12 mouse cellular contexts compared by ENCODE assay signal in the genomic region with DNA sequence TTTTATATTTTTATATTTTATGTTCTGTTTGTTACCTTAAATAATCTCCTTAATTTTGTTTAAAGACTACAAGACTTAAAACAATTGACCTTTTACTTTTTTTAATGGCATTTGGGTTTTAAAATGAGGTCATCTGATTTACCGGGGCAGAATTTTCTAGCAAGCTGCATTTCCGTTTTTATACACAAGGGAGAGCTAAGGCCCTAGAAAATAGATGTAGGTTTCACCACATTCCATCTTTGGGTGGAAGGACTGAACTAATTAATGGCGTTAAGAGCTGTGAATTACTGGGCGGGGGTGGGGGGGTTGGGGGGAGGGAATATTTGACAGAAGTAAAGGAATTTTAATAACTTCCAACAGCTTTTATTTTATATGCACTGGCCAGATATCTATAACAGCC.
DNase-seq lines count a peak whose midpoint lies in the region; ATAC-seq and TF ChIP-seq lines count a peak whose summit lies in the region.
"Had no signal": no experiment of that assay in that cellular context is flagged by ENCODE, and none has a peak within 500 bp of the region (broad histone marks: within the 10 kb centered on the region; RNA-seq: fewer than 3 reads in every experiment).

No protein-coding gene starts in this region.

- peaks cover 13% of the 10 kb centered on the region for H3K4me1 ChIP-seq in lung, embryonic 16.5 days (replicated peaks; ENCODE audit: control insufficient read depth, insufficient read depth, low read length)
- peaks cover 40% of the 10 kb centered on the region for H3K4me1 ChIP-seq in limb, embryonic 10.5 days
- peaks cover 9% of the 10 kb centered on the region for H3K4me1 ChIP-seq in thymus, adult 2 months (replicated peaks; ENCODE audit: control insufficient read depth, insufficient read depth, low read length)

- H3K36me3 ChIP-seq in lung, embryonic 16.5 days (ENCODE audit: control insufficient read depth, insufficient read depth, low read length) = no peaks in the 10 kb centered on the region
- no peaks in the 10 kb centered on the region for H3K36me3 ChIP-seq in limb, embryonic 10.5 days
- H3K36me3 ChIP-seq in thymus, adult 2 months (ENCODE audit: control insufficient read depth, insufficient read depth, low read length) = no peaks in the 10 kb centered on the region
- H3K36me3 ChIP-seq: limb, embryonic 15.5 days had no signal

- no peaks in the 10 kb centered on the region for H3K27me3 ChIP-seq in lung, embryonic 16.5 days (ENCODE audit: control insufficient read depth, insufficient read depth, low read depth, low read length)
- no peaks in the 10 kb centered on the region for H3K27me3 ChIP-seq in limb, embryonic 10.5 days (ENCODE audit: low read depth, poor library complexity, severe bottlenecking)
- no peaks in the 10 kb centered on the region for H3K27me3 ChIP-seq in thymus, adult 2 months (ENCODE audit: control insufficient read depth, insufficient read depth, low read length)
- H3K27me3 ChIP-seq: embryonic facial prominence, embryonic 13.5 days; limb, embryonic 15.5 days had no signal

- no peak for TF ChIP-seq POLR2A in brain, embryonic 14.5 days (IDR thresholded peaks at IDR 0.05; ENCODE audit: borderline replicate concordance, extremely low read depth, insufficient read depth, insufficient read length, poor library complexity, severe bottlenecking)
- no peak for TF ChIP-seq POLR2A in thymus, adult 2 months (IDR thresholded peaks at IDR 0.05; ENCODE audit: control insufficient read depth, extremely low read depth, insufficient read depth, low read length, poor library complexity)

- DNase-seq in cerebellum, adult 9-11 months = peak; percentile 36
- no peak for DNase-seq in cerebellum, postnatal 25 days
- DNase-seq in lung, postnatal 25 days (ENCODE audit: low spot score) = no peak
- peak; percentile 83 for DNase-seq in brain, embryonic 14.5 days (ENCODE audit: low read depth)
- peak; percentile 32 for DNase-seq in limb, embryonic 10.5 days (ENCODE audit: low spot score)
- DNase-seq in thymus, adult 2 months = no peak
- DNase-seq: adrenal gland, postnatal 36 days had no signal

- no peak overlapping the region for H3K4me2 ChIP-seq in lung, embryonic 16.5 days (ENCODE audit: low read depth, low read length)
- H3K4me2 ChIP-seq: embryonic facial prominence, embryonic 13.5 days; heart, embryonic 11.5 days; limb, embryonic 15.5 days had no signal

- no peak overlapping the region for H3K4me3 ChIP-seq in lung, embryonic 16.5 days (ENCODE audit: low read length)
- no peak overlapping the region for H3K4me3 ChIP-seq in limb, embryonic 10.5 days
- no peak overlapping the region for H3K4me3 ChIP-seq in thymus, adult 2 months (ENCODE audit: control insufficient read depth, insufficient read depth, low read length)
- H3K4me3 ChIP-seq: embryonic facial prominence, embryonic 13.5 days; limb, embryonic 15.5 days had no signal

- TF ChIP-seq CTCF in brain, embryonic 14.5 days (IDR thresholded peaks at IDR 0.05; ENCODE audit: borderline replicate concordance, extremely low read depth, insufficient read depth, insufficient read length) = peak; percentile 37; the same call in 1 of the 2 replicates
- no peak for TF ChIP-seq CTCF in thymus, adult 2 months (IDR thresholded peaks at IDR 0.05; ENCODE audit: borderline replicate concordance, control insufficient read depth, extremely low read depth, insufficient read depth, low read length, poor library complexity)

- peak; percentile 49 for ATAC-seq in lung, embryonic 16.5 days (ENCODE audit: low read depth)
- ATAC-seq in granulocyte monocyte progenitor cell, adult 5-6 weeks (replicated peaks; ENCODE audit: poor library complexity, severe bottlenecking) = no peak

- no peak overlapping the region for H3K27ac ChIP-seq in lung, embryonic 16.5 days (ENCODE audit: low read length)
- no peak overlapping the region for H3K27ac ChIP-seq in limb, embryonic 10.5 days
- no peak overlapping the region for H3K27ac ChIP-seq in thymus, adult 2 months (ENCODE audit: control insufficient read depth, insufficient read depth, low read length)

- WGBS in lung, embryonic 16.5 days = 6% methylated on average over 4 of the region's 4 CpGs
- 12% methylated on average over 4 of the region's 4 CpGs for WGBS in limb, embryonic 10.5 days
- WGBS in thymus, adult 2 months = 16% methylated on average over 4 of the region's 4 CpGs

- H3K9ac ChIP-seq in lung, embryonic 16.5 days (ENCODE audit: low read length) = no peak overlapping the region
- H3K9ac ChIP-seq: embryonic facial prominence, embryonic 13.5 days; limb, embryonic 15.5 days had no signal

- H3K9me3 ChIP-seq in lung, embryonic 16.5 days (ENCODE audit: control insufficient read depth, low read length) = no peaks in the 10 kb centered on the region
- no peaks in the 10 kb centered on the region for H3K9me3 ChIP-seq in limb, embryonic 10.5 days (replicated peaks)
- H3K9me3 ChIP-seq: embryonic facial prominence, embryonic 13.5 days; limb, embryonic 15.5 days had no signal

Comparison
In these comparisons a context has a peak if more than half of its experiments do, and no peak if none do; other contexts are left out.
1. DNase-seq: peak in cerebellum, adult 9-11 months (single experiment), brain, embryonic 14.5 days (single experiment) and limb, embryonic 10.5 days (single experiment); none in cerebellum, postnatal 25 days (0 of 2), lung, postnatal 25 days (single experiment) and thymus, adult 2 months (single experiment).